Mouse (Mus musculus): Measurements from ENCODE around the gene Atp8b5.

Gene Atp8b5

DNA sequence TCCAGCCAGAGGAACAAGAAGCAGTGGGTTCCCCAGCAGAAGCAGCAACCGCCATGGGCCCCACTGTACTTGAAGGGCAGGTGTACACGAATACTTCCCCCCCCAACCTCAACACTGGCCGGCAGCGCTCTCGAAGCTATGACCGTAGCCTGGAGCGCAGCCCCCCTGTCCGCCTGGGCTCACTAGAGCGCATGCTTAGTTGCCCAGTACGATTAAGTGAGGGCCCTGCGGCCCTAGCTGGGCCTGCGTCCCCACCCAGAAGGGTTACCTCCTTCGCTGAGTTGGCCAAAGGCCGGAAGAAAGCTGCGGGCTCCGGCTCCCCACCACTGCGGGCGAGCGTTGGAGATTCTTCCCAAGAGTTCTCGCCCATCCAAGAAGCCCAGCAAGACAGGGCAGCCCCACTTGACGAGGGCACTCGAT is 149.1 kb downstream of the Atp8b5 start:
- no peak for DNase-seq

DNA sequence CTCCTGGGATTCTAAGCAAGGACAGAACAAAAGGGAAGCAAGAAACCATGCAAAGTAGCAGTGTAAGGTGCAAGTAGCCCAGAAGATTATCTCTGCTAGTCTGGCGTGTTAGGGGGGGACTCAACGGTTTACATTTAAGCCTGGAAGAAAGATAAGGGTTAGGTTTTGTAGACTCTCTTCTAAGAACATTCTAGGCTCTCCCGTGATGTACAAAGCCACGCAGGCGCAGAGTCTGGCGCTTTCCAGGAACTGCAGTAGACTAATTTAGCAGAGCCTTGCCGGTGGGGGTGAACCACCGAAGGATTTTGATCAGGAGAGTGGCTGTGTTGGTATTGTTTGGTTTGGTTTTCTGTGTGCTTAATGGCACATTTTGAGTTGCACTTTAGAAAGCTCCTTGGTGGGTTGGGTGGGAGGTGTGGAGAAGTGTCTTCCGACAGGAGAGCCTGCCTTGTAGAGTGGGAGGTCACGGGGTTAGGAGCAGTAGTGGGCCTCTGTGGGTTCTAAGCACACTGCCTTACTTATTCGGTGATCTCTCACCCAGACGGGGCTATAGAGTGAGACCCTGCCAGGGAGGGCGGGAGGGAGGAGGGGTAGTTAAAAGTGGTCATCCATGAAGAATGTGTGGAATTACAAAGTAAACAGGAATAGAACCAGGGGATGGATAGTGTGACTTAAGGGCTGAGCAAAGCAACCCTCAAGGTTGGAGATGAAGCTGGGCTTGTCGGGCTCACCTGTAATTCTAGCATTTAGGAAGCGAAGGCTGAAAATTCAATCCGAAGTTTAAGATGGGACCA is 150.5 kb downstream of the Atp8b5 start:
- no peak for DNase-seq

DNA sequence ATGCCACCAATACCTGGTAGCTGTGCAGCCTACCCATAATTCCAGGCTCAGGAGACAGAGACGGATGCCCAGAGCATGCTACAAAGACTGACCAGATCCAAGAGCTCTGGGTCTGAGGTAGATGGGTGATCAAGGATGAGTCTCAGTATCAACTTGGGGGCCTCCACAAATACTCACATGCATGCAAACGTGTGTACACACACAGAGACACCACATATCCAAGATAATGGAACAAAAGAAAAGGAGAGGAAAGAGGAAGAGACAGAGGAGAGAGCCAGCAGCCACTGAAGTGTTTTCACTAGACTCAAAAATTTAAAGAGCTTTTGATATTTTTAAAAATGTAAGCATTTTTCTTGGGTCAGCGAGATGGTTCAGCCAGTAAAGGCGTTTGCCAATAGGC is 151.5 kb downstream of the Atp8b5 start:
- DNase-seq, result no peak

DNA sequence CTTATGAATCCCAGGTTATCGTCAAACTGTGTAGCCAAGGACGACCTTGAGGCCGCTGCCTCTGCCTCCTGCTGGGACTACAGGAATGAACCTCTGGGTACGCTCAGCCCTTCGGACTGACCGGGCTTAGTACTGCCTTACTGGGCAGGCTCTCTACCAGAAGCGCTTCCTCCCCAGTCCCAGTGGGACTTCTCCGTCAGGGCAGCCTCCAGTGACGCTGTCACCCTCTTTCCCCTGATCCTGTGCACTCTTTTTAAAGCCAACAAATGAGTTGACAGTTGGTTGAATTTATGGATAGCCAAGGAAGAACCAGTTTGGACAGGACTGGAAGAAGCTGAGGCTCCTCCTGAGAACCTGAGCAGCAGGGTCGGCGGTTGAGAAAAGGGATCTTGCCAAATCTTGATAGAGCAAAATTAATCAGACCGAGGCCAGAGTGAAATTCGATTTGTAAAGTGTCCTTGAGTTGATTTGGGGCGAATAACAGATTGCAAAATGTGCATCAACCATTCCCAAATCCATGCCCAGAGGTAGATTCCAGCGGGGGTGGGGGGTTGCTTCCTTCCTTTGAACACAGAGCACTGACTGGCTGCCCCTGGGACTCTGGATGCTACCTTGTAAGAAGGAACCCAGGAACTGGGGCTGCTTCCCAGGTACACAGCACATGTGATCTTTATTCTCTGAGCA is 152.2 kb downstream of the Atp8b5 start:
- no peak for DNase-seq

DNA sequence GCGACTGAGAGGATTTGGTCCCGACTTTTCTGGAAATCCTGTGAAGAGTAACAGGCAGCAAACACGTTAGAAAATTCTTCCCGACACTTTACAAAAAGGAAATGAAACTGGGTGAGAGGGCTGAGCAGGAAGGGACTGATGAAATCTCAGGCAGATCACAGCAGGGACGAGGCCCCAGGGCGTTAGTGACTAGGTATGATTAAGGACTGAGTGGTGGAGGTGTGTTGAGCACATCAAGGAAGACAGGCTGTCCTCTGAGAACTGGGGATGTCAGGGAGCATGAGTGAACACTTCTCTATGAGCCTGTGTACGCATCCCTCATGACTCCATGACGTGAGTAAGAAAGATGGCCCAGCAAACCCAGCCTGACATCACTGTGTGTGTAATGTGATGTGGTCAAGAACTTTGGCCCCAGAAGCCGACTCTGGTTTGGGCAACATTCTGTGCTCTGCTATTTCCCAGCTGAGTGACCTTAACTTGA is 152.9 kb downstream of the Atp8b5 start:
- peak; percentile 48 for DNase-seq

DNA sequence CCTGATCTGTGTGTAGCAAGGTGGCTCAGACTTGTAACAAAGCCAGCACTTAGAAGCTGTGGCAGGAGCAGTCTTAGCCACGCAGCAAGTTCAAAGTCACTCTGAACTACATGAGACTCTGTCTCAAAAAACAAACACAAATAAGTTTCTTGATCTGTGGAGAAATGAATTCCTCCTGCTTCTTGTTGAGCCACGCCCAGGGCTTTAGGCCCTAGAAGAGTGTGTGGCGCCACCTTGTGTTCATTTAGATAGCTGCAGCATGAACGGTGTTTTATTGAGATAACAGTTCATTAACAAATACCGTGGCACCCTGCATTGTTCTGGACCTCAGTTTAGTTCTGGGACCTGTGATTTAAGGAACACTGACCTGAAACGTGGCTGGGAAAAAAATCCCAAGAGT is 153.3 kb downstream of the Atp8b5 start:
- peak; percentile 96 for DNase-seq

DNA sequence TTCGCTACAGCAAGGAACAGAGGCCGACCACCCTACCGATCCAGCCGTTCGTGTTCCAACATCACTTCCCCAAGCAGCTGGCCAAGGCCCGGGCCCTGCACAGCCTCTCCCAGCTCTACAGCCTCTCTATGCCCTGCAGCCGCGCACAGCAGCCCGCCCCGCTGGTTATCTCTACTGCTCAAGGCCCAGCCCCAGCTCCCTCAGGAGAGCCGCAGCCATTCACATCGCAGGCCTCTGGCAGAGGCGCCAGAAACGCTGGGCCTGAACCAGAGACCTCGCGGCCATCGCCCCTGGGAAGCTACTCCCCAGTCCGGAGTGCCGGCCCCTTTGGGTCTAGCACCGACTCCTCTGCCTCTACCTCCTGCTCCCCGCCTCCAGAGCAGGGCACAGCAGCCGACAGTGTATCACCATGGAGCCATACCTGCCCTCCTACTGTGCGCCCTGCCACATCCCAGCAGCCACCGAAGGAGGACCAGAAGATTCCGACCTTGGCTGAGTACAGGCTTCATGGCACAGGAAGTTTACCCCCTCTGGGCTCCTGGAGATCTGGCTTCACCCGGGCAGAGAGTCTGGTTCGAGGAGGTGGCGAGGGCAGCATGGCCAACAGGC is 154.8 kb downstream of the Atp8b5 start:
- DNase-seq, result no peak

All from lung, postnatal 36 days (tissue).